Mouse (Mus musculus) forebrain, embryonic 11.5 days (tissue): ENCODE measurements around the gene Gramd1a. TPM values are rescaled to one million over a fixed set of nuclear protein-coding genes. Genes with fewer than 3 reads are reported as not detected.

ENCODE experiments used
- ATAC-seq: fragments of 200-750 bp; cut with Nextera tagmentation; replicated peaks from 2 replicates; pipeline ENCODE4 v1.8.0; 2017; ENCODE audit warnings: moderate TSS enrichment; ENCODE audit not compliant: low FRiP score
- DNase-seq: peaks from one replicate; pipeline ENCODE4 v3.0.0-alpha.2; 2017; ENCODE audit warnings: low spot score
- H3K27ac ChIP-seq: fragments of 300-500 bp; sonication (generic); 2 replicates; pipeline ENCODE4 v1.5.1; 2014; ENCODE audit warnings: low read depth, low read length
- H3K27me3 ChIP-seq: fragments of 300-500 bp; sonication (generic); 2 replicates; pipeline ENCODE4 v1.6.1; 2014; ENCODE audit warnings: mild to moderate bottlenecking, low read length, mixed read lengths; ENCODE audit not compliant: control insufficient read depth, insufficient read depth
- H3K36me3 ChIP-seq: fragments of 300-500 bp; sonication (generic); 2 replicates; pipeline ENCODE4 v1.6.1; 2014; ENCODE audit warnings: mild to moderate bottlenecking, low read length, moderate library complexity, mixed read lengths; ENCODE audit not compliant: control insufficient read depth, insufficient read depth
- H3K4me1 ChIP-seq: fragments of 300-500 bp; sonication (generic); replicated peaks from 2 replicates; pipeline ENCODE4 v1.6.1; 2014; ENCODE audit warnings: low read length, mixed read lengths; ENCODE audit not compliant: control insufficient read depth, insufficient read depth
- H3K4me2 ChIP-seq: fragments of 300-500 bp; sonication (generic); 2 replicates; pipeline ENCODE4 v1.6.1; 2014; ENCODE audit warnings: low read depth, mild to moderate bottlenecking, low read length, moderate library complexity, mixed read lengths; ENCODE audit not compliant: severe bottlenecking
- H3K4me3 ChIP-seq: fragments of 300-500 bp; sonication (generic); 2 replicates; pipeline ENCODE4 v1.5.1; 2014; ENCODE audit warnings: low read depth, low read length
- H3K9ac ChIP-seq: fragments of 300-500 bp; sonication (generic); 2 replicates; pipeline ENCODE4 v1.6.1; 2014; ENCODE audit warnings: low read length
- H3K9me3 ChIP-seq: fragments of 300-500 bp; sonication (generic); 2 replicates; pipeline ENCODE4 v1.6.1; 2016; ENCODE audit warnings: low read length, mixed read lengths; ENCODE audit not compliant: control insufficient read depth
- WGBS: fragments of 180-500 bp; shearing (Covaris S2); extraction: QIAGEN DNeasy Blood & Tissue Kit; methylation state at CpG from one replicate; pipeline ENCODE4 v1.1.7; 2014; 5-methylcytosine and 5-hydroxymethylcytosine counted together
- polyA plus RNA-seq: library from polyadenylated mRNA; unstranded; fragments of >200 nt; fragmentation: Nextera tagmentation; extraction: Ambion mirVana; gene quantifications from 2 replicates; pipeline ENCODE4 v1.2.1, GENCODE M21; 2014

Gene Gramd1a
- polyA plus RNA-seq, 1 experiment from 2014 or later = 133 TPM

DNA sequence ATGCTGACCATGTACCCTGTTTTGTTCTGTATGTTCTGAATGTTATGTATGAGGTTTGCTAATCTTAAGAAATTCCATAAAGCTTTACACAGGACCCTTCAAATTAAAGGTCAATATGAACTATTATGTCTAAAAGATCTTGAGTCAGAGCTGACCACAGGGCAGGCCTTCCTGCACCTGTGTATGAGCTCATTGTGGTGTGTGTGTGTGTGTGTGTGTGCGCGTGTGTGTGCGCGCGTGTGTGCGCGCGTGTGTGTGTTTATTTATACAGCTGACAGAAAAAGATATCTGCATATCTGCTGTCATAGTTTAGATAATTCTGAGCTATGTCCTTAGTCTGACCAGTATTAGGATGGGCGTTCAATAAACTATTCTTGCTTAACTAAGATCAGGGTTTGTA, 14.8 kb upstream of the Gramd1a start:
- Histone ChIP-seq H3K36me3 (no peaks in the 10 kb centered on the region), H3K4me3 (no peak overlapping the region), H3K4me1 (no peaks in the 10 kb centered on the region), H3K27ac (no peak overlapping the region), H3K9me3 (no peaks in the 10 kb centered on the region), H3K27me3 (no peaks in the 10 kb centered on the region), H3K9ac (no peak overlapping the region), H3K4me2 (no peak overlapping the region)
- DNase-seq (no peak), ATAC-seq (no peak)
- 99% methylated on average over 9 of the region's 9 CpGs for WGBS

DNA sequence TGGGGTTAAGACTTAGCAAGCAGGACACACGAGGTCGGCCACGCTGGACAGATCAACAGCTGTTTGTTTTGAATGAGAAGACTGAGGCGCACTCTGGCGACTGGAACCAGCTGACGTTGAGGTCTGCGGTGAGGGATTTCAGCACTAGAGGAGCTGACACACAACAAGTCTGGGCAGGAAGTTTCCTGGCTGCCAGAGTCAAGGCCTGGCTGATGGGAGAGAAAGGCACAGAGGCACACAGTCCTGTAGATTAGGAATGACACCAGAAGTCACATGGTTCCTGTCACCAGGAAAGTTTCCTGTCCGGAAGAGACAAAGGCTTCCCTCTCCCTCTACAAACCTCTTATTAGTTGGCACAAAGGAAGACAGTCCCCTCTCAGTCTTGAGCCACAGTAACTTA, 12.7 kb upstream of the Gramd1a start:
- no peak for ATAC-seq
- Histone ChIP-seq H3K9me3 (no peaks in the 10 kb centered on the region), H3K9ac (no peak overlapping the region), H3K27ac (no peak overlapping the region), H3K4me2 (no peak overlapping the region), H3K27me3 (no peaks in the 10 kb centered on the region), H3K36me3 (no peaks in the 10 kb centered on the region), H3K4me1 (no peaks in the 10 kb centered on the region), H3K4me3 (no peak overlapping the region)
- DNase-seq = no peak
- WGBS = 68% methylated on average over 8 of the region's 8 CpGs

DNA sequence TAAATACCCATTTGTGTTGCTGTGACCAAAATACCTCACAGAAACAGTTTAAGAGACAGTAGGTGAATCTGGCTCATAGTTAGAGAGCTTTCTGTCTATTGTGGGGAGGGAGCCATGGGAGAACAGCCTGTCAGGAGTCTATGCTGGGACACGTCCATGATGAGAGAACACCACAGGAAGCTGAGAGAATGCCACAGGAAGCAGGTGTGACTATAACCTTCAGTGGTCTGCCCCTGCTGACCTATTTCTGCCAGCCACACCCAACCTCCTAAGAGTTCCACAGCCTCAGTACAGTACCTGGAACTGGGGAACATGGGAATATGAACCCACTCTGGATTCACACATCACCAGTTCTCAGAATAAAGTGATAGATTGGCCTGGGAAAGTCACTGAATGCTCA, 9.1 kb upstream of the Gramd1a start:
- no peak for ATAC-seq
- no peak overlapping the region for H3K9ac ChIP-seq
- H3K4me2 ChIP-seq = no peak overlapping the region
- WGBS = 67% methylated on average over 1 of the region's 1 CpGs
- peak; percentile 7 for DNase-seq
- no peaks in the 10 kb centered on the region for H3K4me1 ChIP-seq
- H3K27ac ChIP-seq = no peak overlapping the region
- no peaks in the 10 kb centered on the region for H3K9me3 ChIP-seq
- no peaks in the 10 kb centered on the region for H3K36me3 ChIP-seq
- no peak overlapping the region for H3K4me3 ChIP-seq
- H3K27me3 ChIP-seq = no peaks in the 10 kb centered on the region

DNA sequence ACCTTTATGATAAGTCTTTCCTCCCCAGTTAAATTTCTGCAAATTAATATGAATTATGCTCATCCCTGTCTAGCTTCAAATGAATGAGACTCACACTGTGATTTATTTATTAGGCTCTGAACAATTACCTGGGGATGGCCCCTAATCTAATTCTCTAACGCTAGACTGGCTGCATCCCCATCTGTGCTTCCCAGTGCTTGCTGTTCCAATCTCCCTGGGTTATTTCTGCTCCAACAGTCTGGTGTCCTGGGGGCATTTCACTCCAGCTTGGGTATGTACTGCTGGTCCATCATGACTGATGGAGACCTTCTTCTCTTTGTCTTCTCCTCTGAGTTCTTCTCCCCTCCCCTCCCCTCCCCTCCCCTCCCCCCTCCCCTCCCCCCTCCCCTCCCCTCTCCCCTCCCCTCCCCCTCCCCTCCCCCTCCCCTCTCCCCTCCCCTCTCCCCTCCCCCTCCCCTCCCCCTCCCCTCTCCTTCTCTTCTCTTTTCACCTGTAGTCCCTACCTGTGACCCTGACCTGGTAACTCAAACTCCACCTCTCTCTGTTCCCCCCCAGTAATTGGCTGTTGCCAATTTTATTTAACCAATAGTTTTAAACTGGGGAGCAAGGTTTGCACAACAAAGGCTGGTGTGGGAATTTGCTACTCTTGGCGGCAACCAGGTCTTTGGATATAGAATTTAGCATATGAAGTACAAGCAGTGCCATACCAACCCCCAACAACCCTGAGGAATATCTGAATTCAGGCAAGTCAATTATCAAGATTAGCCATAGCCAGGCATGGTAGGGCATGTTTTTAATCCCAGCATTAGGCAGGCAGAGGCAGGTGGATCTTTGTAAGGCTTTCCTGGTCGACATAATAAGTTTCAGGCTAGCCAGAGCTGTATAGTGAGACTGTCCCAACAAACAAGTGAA, 8.2 kb upstream of the Gramd1a start:
- no peak overlapping the region for H3K27ac ChIP-seq
- H3K4me1 ChIP-seq = no peaks in the 10 kb centered on the region
- no peaks in the 10 kb centered on the region for H3K9me3 ChIP-seq
- no peak for ATAC-seq
- no peak overlapping the region for H3K9ac ChIP-seq
- WGBS = 66% methylated on average over 3 of the region's 3 CpGs
- DNase-seq = peak; percentile 30
- H3K27me3 ChIP-seq = no peaks in the 10 kb centered on the region
- no peak overlapping the region for H3K4me2 ChIP-seq
- no peak overlapping the region for H3K4me3 ChIP-seq
- H3K36me3 ChIP-seq = no peaks in the 10 kb centered on the region

DNA sequence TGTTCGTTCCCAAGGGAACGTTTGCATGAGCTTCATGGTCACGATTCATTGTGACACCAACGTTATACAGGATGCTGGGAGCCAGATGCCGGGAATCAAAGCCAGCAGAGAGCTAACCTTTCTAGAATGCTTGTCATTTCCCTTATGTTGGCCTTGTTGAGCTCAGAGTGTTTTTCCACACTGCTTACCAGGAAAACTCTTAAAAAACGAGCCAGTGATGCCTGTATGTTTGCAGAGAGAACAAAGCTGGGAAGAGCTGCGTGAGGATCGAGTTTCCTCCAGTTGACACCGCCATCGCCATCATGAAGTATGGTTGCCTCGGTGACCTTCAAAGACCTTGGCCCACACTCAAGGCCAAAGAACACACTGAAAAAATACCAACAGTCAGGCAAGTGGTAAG, 6.6 kb upstream of the Gramd1a start:
- H3K9me3 ChIP-seq = no peaks in the 10 kb centered on the region
- H3K4me1 ChIP-seq = no peaks in the 10 kb centered on the region
- ATAC-seq = no peak
- no peak overlapping the region for H3K9ac ChIP-seq
- WGBS = 82% methylated on average over 11 of the region's 11 CpGs
- no peaks in the 10 kb centered on the region for H3K36me3 ChIP-seq
- no peak overlapping the region for H3K27ac ChIP-seq
- H3K4me2 ChIP-seq = no peak overlapping the region
- no peak overlapping the region for H3K4me3 ChIP-seq
- no peaks in the 10 kb centered on the region for H3K27me3 ChIP-seq
- no peak for DNase-seq

DNA sequence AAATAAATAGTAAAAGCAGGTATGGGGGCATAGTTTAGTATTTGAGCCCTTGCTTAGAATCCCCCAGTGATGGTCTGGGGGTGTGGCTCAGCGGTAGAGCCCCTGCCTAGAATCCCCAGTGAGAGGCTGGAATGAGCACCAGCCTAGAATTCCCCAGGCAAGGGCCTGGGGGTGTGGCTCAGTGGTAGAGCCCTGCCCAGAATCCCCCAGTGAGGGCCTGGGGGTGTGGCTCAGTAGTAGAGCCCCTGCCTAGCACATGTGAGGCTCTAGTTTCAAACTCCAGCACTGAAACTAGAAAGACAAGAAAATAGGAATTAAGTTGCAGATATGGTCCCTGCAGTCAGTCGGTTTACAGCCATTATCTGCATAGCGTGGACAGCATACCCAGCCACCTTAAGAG, 6.1 kb upstream of the Gramd1a start:
- ATAC-seq = no peak

DNA sequence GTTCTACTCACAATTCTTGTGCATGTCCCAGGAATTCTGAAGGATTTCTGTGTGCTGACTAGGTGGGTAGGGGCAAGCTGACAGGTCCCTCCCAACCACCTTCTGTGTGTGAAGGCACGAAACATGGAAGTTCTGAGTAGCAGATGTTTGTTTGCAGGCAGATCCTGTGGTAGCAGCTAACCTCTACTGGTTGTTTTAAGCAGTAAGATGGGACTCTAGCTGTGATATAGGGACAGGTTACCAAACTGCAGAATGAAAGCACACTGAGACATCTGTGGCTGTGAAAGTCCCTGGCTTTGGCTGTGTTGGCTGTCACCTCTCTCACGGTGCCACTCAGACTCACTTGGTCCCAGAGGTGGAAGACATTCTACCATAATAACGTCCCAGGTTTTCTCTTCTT, 5.5 kb upstream of the Gramd1a start:
- Histone ChIP-seq H3K27ac (no peak overlapping the region), H3K27me3 (no peaks in the 10 kb centered on the region), H3K9ac (no peak overlapping the region), H3K36me3 (no peaks in the 10 kb centered on the region), H3K4me1 (no peaks in the 10 kb centered on the region), H3K9me3 (no peaks in the 10 kb centered on the region), H3K4me2 (no peak overlapping the region), H3K4me3 (no peak overlapping the region)
- no peak for DNase-seq
- no peak for ATAC-seq
- WGBS = 85% methylated on average over 3 of the region's 3 CpGs

More for the DNA sequence above, 6.1 kb upstream of the Gramd1a start:
- 59% methylated on average over 3 of the region's 3 CpGs for WGBS
- H3K27ac ChIP-seq = no peak overlapping the region
- no peak for DNase-seq
- H3K4me1 ChIP-seq = no peaks in the 10 kb centered on the region
- H3K4me2 ChIP-seq = no peak overlapping the region
- H3K36me3 ChIP-seq = no peaks in the 10 kb centered on the region
- no peak overlapping the region for H3K9ac ChIP-seq
- no peaks in the 10 kb centered on the region for H3K9me3 ChIP-seq
- H3K27me3 ChIP-seq = no peaks in the 10 kb centered on the region
- H3K4me3 ChIP-seq = no peak overlapping the region

DNA sequence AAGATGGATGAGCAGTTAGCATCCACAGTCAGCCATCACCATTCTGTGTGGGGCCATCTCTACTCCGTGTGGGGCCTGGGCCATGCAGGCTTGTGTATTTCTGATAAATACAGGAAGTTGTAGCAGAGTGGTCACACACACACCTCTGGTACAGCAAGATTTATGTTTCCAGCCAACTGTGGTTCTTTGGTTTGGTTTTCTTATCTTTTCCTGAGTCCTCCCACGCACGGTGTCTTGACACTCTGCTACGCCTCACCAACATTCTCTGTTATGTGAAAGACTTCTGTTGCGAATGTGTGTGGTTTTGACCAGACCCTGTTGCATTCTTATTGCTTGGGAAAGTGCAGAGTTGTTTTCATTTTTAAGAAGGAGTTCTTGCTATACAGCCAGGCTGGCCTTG, 5.1 kb upstream of the Gramd1a start:
- H3K27me3 ChIP-seq = no peaks in the 10 kb centered on the region
- ATAC-seq (no peak), DNase-seq (no peak)
- H3K27ac ChIP-seq = no peak overlapping the region
- H3K4me1 ChIP-seq = no peaks in the 10 kb centered on the region
- no peak overlapping the region for H3K4me2 ChIP-seq
- 89% methylated on average over 5 of the region's 5 CpGs for WGBS
- H3K9ac ChIP-seq = no peak overlapping the region
- H3K36me3 ChIP-seq = no peaks in the 10 kb centered on the region
- no peak overlapping the region for H3K4me3 ChIP-seq
- H3K9me3 ChIP-seq = no peaks in the 10 kb centered on the region
